Mouse (Mus musculus) liver, embryonic 13.5 days (tissue): ENCODE data around the gene Ric8a. TPM values are rescaled to one million over a fixed set of nuclear protein-coding genes. Genes with fewer than 3 reads are reported as not detected.
A peak's percentile ranks its signal among the peaks of the same experiment; 100 is the strongest.

ENCODE experiments used
- ATAC-seq: fragments of 200-750 bp; cut with Nextera tagmentation; 2 replicates; pipeline ENCODE4 v1.8.0; 2017; ENCODE audit warnings: low read depth, mild to moderate bottlenecking, moderate number of reproducible peaks, moderate library complexity
- DNase-seq: peaks from one replicate; pipeline ENCODE4 v3.0.0; 2022
- H3K27ac ChIP-seq: fragments of 300-500 bp; sonication (generic); 2 replicates; pipeline ENCODE4 v1.5.1; 2015; ENCODE audit warnings: moderate library complexity, mild to moderate bottlenecking, inconsistent platforms
- H3K27me3 ChIP-seq: fragments of 300-500 bp; sonication (generic); 2 replicates; pipeline ENCODE4 v1.6.1; 2015; ENCODE audit warnings: mild to moderate bottlenecking, inconsistent platforms
- H3K36me3 ChIP-seq: fragments of 300-500 bp; sonication (generic); 2 replicates; pipeline ENCODE4 v1.6.1; 2015; ENCODE audit warnings: mild to moderate bottlenecking, inconsistent platforms
- H3K4me1 ChIP-seq: fragments of 300-500 bp; sonication (generic); replicated peaks from 2 replicates; pipeline ENCODE4 v1.6.1; 2015; ENCODE audit warnings: inconsistent platforms
- H3K4me2 ChIP-seq: fragments of 300-500 bp; sonication (generic); 2 replicates; pipeline ENCODE4 v1.6.1; 2015; ENCODE audit warnings: inconsistent platforms, mild to moderate bottlenecking, moderate library complexity
- H3K4me3 ChIP-seq: fragments of 300-500 bp; sonication (generic); replicated peaks from 2 replicates; pipeline ENCODE4 v1.5.1; 2015; ENCODE audit warnings: mild to moderate bottlenecking, inconsistent platforms
- H3K9ac ChIP-seq: fragments of 300-500 bp; sonication (generic); 2 replicates; pipeline ENCODE4 v1.6.1; 2015; ENCODE audit warnings: mild to moderate bottlenecking, inconsistent platforms
- H3K9me3 ChIP-seq: fragments of 300-500 bp; sonication (generic); replicated peaks from 2 replicates; pipeline ENCODE4 v1.6.1; 2016; ENCODE audit warnings: inconsistent platforms
- WGBS: fragments of 180-500 bp; shearing (Covaris S2); methylation state at CpG from one replicate; pipeline ENCODE4 v1.1.7; 2015; ENCODE audit not compliant: insufficient replicate concordance; 5-methylcytosine and 5-hydroxymethylcytosine counted together
- polyA plus RNA-seq: library from polyadenylated mRNA; unstranded; fragments of >200 nt; fragmentation: Nextera tagmentation; extraction: Ambion mirVana; gene quantifications from 2 replicates; pipeline ENCODE4 v1.2.1, GENCODE M21; 2015

Gene Ric8a
- polyA plus RNA-seq, 1 experiment from 2014 or later = 25.1 TPM

DNA sequence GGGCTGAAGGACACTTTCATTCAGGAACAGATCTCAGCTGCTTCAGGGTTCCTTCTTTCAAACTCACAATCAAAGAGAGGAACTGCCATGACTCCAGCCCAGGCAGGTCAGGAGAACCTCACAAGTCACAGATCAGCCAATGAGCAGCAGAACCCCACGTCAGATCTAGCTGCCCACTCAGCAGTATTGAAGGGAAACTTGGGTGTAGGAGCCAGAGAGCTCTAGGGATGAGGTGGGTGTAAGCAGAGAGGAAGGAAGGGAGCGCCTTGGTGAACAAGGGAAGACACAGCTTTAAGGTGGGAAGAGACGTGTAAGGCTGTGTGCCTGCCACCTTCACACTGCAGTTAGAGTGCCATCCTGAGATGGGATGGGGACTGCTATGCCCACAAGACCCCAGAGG lies 55.5 kb downstream of the Ric8a start:
- Histone ChIP-seq H3K27ac (peak overlapping the region; percentile 66), H3K4me3 (no peak overlapping the region), H3K9me3 (no peaks in the 10 kb centered on the region), H3K9ac (no peak overlapping the region), H3K27me3 (0 out of 2 replicates have a peak, but pooled peaks cover 3% of the 10 kb centered on the region), H3K4me1 (peaks cover 16% of the 10 kb centered on the region), H3K4me2 (no peak overlapping the region), H3K36me3 (no peaks in the 10 kb centered on the region)
- no peak for DNase-seq
- no peak for ATAC-seq
- WGBS = 42% methylated on average over 3 of the region's 3 CpGs

DNA sequence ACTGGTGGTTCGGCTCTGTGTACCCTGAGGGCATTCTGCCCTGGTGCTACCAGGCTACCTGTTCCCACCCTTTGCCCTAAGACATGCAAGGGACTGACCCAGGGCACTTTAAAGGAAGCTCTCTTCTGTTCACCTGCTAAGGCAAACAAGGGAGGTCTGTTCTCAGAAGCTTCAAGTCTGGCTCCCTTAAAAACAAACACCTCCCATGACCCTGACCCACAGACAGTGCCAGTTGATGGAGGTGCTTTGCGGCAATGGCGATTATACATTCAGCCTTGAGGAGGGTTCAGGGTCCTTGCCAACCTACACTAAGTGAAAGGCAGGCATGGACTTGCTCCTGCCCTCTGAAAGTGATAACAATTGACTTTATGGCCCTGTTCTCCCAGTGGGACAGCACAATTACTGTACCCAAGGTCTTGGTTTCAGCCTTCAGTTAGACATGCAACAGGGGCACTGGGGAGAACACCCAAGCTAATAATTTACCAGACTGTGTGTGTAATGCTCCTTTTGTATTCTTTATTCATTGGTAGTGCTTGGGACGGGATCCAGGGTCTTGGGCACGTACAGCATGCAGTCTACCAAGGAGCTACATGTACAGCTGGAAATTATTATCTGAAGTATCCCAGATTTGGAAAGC lies 56.2 kb downstream of the Ric8a start:
- peaks cover 16% of the 10 kb centered on the region for H3K4me1 ChIP-seq
- H3K4me2 ChIP-seq = no peak overlapping the region
- H3K4me3 ChIP-seq = no peak overlapping the region
- no peaks in the 10 kb centered on the region for H3K36me3 ChIP-seq
- H3K27me3 ChIP-seq = 0 out of 2 replicates have a peak, but pooled peaks cover 3% of the 10 kb centered on the region
- no peak overlapping the region for H3K9ac ChIP-seq
- H3K27ac ChIP-seq = peak overlapping the region; percentile 66
- DNase-seq (no peak), ATAC-seq (peak; percentile 29)
- 58% methylated on average over 5 of the region's 5 CpGs for WGBS
- H3K9me3 ChIP-seq = no peaks in the 10 kb centered on the region

Other genes with a start within 250 kb of the Ric8a start
- not detected in 2 replicates for gene Olfr61, start 228.0 kb upstream of the Ric8a start, polyA plus RNA-seq
- gene Olfr53, start 210.5 kb upstream of the Ric8a start, polyA plus RNA-seq = not detected in 2 replicates
- not detected in 2 replicates for gene Olfr539, start 197.0 kb upstream of the Ric8a start, polyA plus RNA-seq
- not detected in 2 replicates for gene Olfr45, start 175.0 kb upstream of the Ric8a start, polyA plus RNA-seq
- gene Olfr541, start 159.7 kb upstream of the Ric8a start, polyA plus RNA-seq = not detected in 2 replicates
- 0.10 TPM in 1 of 2 replicates, not detected in the other for gene Cyp2e1, start 93.2 kb upstream of the Ric8a start, polyA plus RNA-seq
- gene Syce1, start 69.1 kb upstream of the Ric8a start, polyA plus RNA-seq = 0.17 and 0.20 TPM in 2 replicates
- 0.24 and 0.38 TPM in 2 replicates for gene Zfp941, start 34.8 kb upstream of the Ric8a start, polyA plus RNA-seq
- 9.7 and 10.9 TPM in 2 replicates for gene Urah, start 21.9 kb upstream of the Ric8a start, polyA plus RNA-seq
- gene Scgb1c1, start 11.4 kb upstream of the Ric8a start, polyA plus RNA-seq = not detected in 2 replicates
- not detected in 2 replicates for gene Odf3, start 9.2 kb upstream of the Ric8a start, polyA plus RNA-seq
- not detected in 2 replicates for gene Gm45785, start 626 bp upstream of the Ric8a start, polyA plus RNA-seq
- gene Bet1l, start 620 bp downstream of the Ric8a start, polyA plus RNA-seq = 17.1 and 20.1 TPM in 2 replicates
- gene Psmd13, start 25.0 kb downstream of the Ric8a start, polyA plus RNA-seq = 187 and 202 TPM in 2 replicates
- 16.6 and 16.8 TPM in 2 replicates for gene Sirt3, start 25.4 kb downstream of the Ric8a start, polyA plus RNA-seq
- 0.33 and 1.3 TPM in 2 replicates for gene Cox8b, start 43.5 kb downstream of the Ric8a start, polyA plus RNA-seq
- 1.6 and 2.4 TPM in 2 replicates for gene Nlrp6, start 63.9 kb downstream of the Ric8a start, polyA plus RNA-seq
- 5.0 and 5.9 TPM in 2 replicates for gene Pgghg, start 84.4 kb downstream of the Ric8a start, polyA plus RNA-seq
- 0.35 and 0.61 TPM in 2 replicates for gene Ifitm5, start 93.3 kb downstream of the Ric8a start, polyA plus RNA-seq
- gene Gm45717, start 99.0 kb downstream of the Ric8a start, polyA plus RNA-seq = not detected in 2 replicates
- gene Ifitm2, start 99.0 kb downstream of the Ric8a start, polyA plus RNA-seq = 309 and 331 TPM in 2 replicates
- 22.3 and 24.0 TPM in 2 replicates for gene Ifitm1, start 110.3 kb downstream of the Ric8a start, polyA plus RNA-seq
- 53.9 and 61.7 TPM in 2 replicates for gene Ifitm3, start 153.8 kb downstream of the Ric8a start, polyA plus RNA-seq
- 2.7 and 2.9 TPM in 2 replicates for gene Ifitm6, start 161.0 kb downstream of the Ric8a start, polyA plus RNA-seq
- gene Gm17387, start 172.2 kb downstream of the Ric8a start, polyA plus RNA-seq = not detected in 2 replicates
- gene B4galnt4, start 204.1 kb downstream of the Ric8a start, polyA plus RNA-seq = 0.75 and 0.81 TPM in 2 replicates
- gene Pkp3, start 221.3 kb downstream of the Ric8a start, polyA plus RNA-seq = 0.70 and 0.71 TPM in 2 replicates
- 16.5 and 16.9 TPM in 2 replicates for gene Sigirr, start 243.6 kb downstream of the Ric8a start, polyA plus RNA-seq